Mouse (Mus musculus): ENCODE measurements around the gene Tcp11l1. TPM values are rescaled to one million over a fixed set of nuclear protein-coding genes. Genes with fewer than 3 reads are reported as not detected.

Gene Tcp11l1
- 59.3 and 61.5 TPM in 2 replicates for polyA plus RNA-seq (2015; fragmentation: Nextera tagmentation; extraction: Ambion mirVana)

DNA sequence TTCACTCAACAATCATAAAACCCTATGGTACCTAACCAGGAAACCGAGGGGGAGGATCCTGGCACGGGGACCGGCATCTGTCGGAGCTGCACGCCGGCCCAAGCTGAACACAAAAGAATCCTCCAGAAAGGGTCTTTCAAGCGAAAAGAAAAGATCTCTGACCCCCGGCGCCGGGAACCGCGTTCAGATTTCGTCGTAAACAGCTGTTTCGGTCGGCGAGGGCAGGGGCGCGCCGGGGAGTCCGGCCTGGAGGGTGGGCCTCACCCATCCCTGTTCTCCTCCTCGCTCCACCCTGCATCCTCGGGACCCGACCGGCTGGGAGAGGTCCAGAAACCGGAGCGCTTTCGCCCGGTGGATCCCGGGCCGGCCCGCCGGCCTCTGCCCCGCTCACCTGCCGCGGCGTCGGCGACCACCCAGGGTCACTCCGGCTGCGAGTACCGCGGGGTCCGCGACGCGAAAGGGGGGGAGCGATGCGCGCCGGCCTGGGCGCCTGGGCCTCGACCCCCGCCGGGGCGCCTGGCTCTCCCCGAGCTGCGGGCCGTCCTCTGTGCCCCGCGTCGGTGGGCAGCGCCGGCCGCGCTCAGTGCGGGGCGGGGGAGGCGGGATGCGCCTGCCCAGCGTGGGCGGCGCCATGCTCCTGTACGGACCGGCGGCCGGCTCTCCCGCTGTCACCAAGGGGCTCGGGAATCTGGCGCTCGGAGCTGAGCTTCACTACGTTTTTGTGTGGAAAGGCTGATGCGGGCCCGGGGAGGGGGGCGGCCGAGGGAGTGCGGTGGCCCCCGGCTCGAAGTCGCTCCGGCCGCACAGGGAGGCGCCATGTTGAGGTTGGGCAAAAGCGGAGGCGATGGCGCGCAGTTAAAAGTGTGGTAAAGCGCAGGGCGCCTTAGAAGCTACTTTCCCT, at the start of gene Tcp11l1:
Tcp11l1 (minus strand) TSS at position 585 of the 901 bp plus-strand sequence.
- Histone ChIP-seq H3K9me3 (no peaks in the 10 kb centered on the region), H3K4me3 (peak within 1 kb of the TSS; percentile 89), H3K4me1 (replicated peaks) (peaks cover 22% of the 10 kb centered on the region), H3K27ac (replicated peaks) (peak within 1 kb of the TSS; percentile 95), H3K9ac (peak within 1 kb of the TSS; percentile 87), H3K4me2 (peak within 1 kb of the TSS; percentile 85), H3K36me3 (no peaks in the 10 kb centered on the region), H3K27me3 (no peaks in the 10 kb centered on the region)
- peak; percentile 96 for ATAC-seq (ENCODE audit: low FRiP score, low read depth)
- WGBS = under 1% methylated on average over 82 of the region's 99 CpGs

DNA sequence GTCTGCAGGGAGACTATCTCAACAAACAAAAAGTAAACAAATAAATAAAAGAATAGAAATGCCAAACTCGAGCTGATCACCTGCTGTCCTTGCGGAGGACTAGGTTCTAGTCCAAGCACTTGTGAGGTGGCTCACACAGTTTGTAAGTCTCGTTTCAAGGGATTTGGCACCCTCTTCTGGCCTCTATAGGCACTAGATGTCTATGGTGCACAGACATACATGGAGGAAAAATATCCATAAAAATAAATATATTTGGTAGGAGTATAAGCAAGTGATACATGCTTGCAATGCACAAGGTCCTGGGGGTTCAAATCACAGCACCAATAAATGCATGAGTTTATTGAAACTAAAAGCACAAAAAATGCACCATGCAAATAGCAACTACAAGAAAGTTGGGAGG, 38.6 kb upstream of the Tcp11l1 start:
- H3K27ac ChIP-seq (replicated peaks) = no peak overlapping the region
- H3K9me3 ChIP-seq = no peaks in the 10 kb centered on the region
- no peaks in the 10 kb centered on the region for H3K36me3 ChIP-seq
- H3K9ac ChIP-seq = no peak overlapping the region
- H3K4me2 ChIP-seq = no peak overlapping the region
- 59% methylated on average over 3 of the region's 3 CpGs for WGBS
- ATAC-seq (ENCODE audit: low FRiP score, low read depth) = no peak
- H3K27me3 ChIP-seq = no peaks in the 10 kb centered on the region
- H3K4me1 ChIP-seq (replicated peaks) = no peaks in the 10 kb centered on the region
- H3K4me3 ChIP-seq = no peak overlapping the region

DNA sequence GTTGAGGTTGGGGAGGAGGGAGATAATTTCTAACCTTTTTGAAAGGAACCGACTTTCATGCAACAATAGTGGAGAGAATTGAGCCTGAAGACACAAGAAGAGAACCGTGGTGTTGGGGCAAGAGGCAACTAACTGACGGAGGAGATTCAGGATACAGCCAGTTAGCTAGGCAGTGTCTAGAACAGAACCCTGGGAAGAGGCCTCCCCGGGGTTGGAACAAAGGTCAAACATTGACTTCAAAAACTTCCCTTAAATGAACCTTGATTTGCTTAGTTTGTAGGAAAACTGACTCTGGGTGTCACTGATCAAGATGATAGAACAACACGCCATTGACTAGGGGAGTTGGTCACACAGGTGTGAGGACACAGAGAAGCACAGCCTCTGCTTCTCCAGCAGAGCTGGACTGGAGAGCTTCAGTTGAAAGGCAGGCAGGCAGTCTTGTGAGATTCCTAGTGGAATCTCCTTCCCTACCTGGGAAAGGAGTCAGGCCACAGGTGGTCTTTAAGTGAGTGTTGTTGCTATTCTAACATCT, 36.7 kb upstream of the Tcp11l1 start:
- Histone ChIP-seq H3K36me3 (no peaks in the 10 kb centered on the region), H3K27me3 (0 out of 2 replicates have a peak, but pooled peaks cover 2% of the 10 kb centered on the region), H3K4me2 (no peak overlapping the region), H3K4me3 (no peak overlapping the region), H3K4me1 (replicated peaks) (no peaks in the 10 kb centered on the region), H3K9ac (no peak overlapping the region), H3K27ac (replicated peaks) (no peak overlapping the region), H3K9me3 (no peaks in the 10 kb centered on the region)
- no peak for ATAC-seq (ENCODE audit: low FRiP score, low read depth)
- WGBS = 79% methylated on average over 5 of the region's 5 CpGs

GRCm38 (mm10) chr2:104746251-104746650, 34.3 kb upstream of the Tcp11l1 start:
- H3K36me3 ChIP-seq = no peaks in the 10 kb centered on the region
- H3K27me3 ChIP-seq = peaks cover 8% of the 10 kb centered on the region
- H3K27ac ChIP-seq (replicated peaks) = no peak overlapping the region
- H3K9ac ChIP-seq = no peak overlapping the region
- H3K4me3 ChIP-seq = no peak overlapping the region
- peaks cover 14% of the 10 kb centered on the region for H3K4me1 ChIP-seq (replicated peaks)
- ATAC-seq (ENCODE audit: low FRiP score, low read depth) = no peak
- H3K4me2 ChIP-seq = no peak overlapping the region
- no peaks in the 10 kb centered on the region for H3K9me3 ChIP-seq
- 63% methylated on average over 8 of the region's 8 CpGs for WGBS

DNA sequence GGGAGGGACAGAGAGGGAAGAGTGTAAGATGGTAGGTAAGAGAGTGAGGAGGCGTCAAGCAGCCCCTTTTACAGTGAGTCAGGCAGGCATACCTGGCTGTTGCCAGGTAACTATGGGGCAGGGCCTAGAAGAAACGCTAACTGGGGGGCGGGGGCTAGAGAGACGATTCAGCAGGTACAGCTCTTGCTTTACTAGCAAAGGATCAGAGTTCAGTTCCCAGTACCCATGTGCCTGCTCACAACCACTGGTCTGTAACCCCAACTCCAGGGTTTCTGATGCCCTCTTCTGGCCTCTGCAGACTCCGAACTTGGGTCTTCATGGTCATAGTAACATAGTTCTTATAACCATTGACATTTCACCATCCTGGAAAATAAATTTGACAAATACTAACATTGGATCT, 32.0 kb upstream of the Tcp11l1 start:
- Histone ChIP-seq H3K4me2 (no peak overlapping the region), H3K27ac (replicated peaks) (no peak overlapping the region), H3K27me3 (peaks cover 13% of the 10 kb centered on the region), H3K9me3 (no peaks in the 10 kb centered on the region), H3K9ac (no peak overlapping the region), H3K4me1 (replicated peaks) (peaks cover 14% of the 10 kb centered on the region), H3K36me3 (no peaks in the 10 kb centered on the region), H3K4me3 (no peak overlapping the region)
- ATAC-seq (ENCODE audit: low FRiP score, low read depth) = no peak
- 53% methylated on average over 5 of the region's 5 CpGs for WGBS

- H3K4me1 ChIP-seq (replicated peaks) = peaks cover 14% of the 10 kb centered on the region
- H3K4me3 ChIP-seq = peak overlapping the region; percentile 61
- 10% methylated on average over 7 of the region's 7 CpGs for WGBS
- no peaks in the 10 kb centered on the region for H3K36me3 ChIP-seq
- no peak overlapping the region for H3K27ac ChIP-seq (replicated peaks)
- no peaks in the 10 kb centered on the region for H3K9me3 ChIP-seq
- H3K9ac ChIP-seq = no peak overlapping the region; the same call in 1 of the 2 replicates
- peak overlapping the region; percentile 99 for H3K4me2 ChIP-seq
- no peak for ATAC-seq (ENCODE audit: low FRiP score, low read depth)
- peaks cover 13% of the 10 kb centered on the region for H3K27me3 ChIP-seq
Measured at GRCm38 (mm10) chr2:104743160-104743559, 31.2 kb upstream of the Tcp11l1 start.

GRCm38 (mm10) chr2:104742741-104743064, 30.7 kb upstream of the Tcp11l1 start, which contains the start of gene Depdc7:
Gene Depdc7 (minus strand): TSS chr2:104742878.
- Histone ChIP-seq H3K27me3 (peaks cover 13% of the 10 kb centered on the region), H3K9me3 (no peaks in the 10 kb centered on the region), H3K4me3 (peak within 1 kb of the TSS; percentile 61), H3K4me2 (peak within 1 kb of the TSS; percentile 99), H3K36me3 (no peaks in the 10 kb centered on the region), H3K9ac (peak within 1 kb of the TSS; percentile 61), H3K27ac (replicated peaks) (no peak within 1 kb of the TSS), H3K4me1 (replicated peaks) (peaks cover 14% of the 10 kb centered on the region)
- ATAC-seq (ENCODE audit: low FRiP score, low read depth) = peak; percentile 86
- under 1% methylated on average over 27 of the region's 31 CpGs for WGBS

DNA sequence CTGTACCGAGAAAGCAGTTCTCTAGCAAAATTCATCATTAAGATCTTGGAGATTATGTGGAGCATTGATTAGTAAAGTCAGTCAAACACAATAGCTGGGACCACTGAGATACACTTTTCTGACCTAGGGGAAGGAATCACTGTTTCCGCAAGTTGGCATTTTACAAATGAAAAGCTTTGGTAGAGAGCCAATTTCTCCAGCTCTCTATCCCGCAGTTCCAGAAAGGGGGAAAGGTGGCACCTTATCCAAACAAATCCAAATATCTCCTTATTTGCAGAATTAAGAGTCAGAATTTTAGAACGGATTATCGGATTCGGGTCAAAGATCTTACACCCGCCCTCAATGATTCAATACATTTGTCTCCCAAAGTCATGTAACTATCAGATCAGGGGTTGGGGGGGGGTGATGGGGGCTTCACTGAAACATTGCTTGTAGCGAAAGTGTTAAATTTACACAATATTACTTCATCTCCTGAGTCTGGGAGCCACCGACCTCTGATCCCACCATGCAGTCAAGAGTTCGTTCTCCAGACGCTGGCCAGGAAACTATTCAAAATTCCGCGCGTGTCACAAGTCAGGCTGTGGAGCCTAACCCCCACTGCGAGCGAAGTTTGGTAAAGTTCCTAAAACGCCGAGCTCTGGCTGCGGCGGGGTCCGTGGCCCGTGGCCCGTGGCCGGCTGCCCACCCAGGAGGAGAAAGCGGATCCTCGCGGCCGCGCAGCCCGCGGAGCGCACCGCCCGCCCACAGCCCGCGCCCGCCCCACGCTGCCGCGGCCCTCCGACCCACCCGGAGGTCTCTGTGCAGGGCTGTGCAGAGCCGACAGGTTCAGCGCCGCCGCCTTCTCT, 30.1 kb upstream of the Tcp11l1 start:
- H3K4me3 ChIP-seq = peak overlapping the region; percentile 61
- 4% methylated on average over 46 of the region's 46 CpGs for WGBS
- ATAC-seq (ENCODE audit: low FRiP score, low read depth) = peak; percentile 56
- no peaks in the 10 kb centered on the region for H3K9me3 ChIP-seq
- H3K4me1 ChIP-seq (replicated peaks) = peaks cover 14% of the 10 kb centered on the region
- no peak overlapping the region for H3K27ac ChIP-seq (replicated peaks)
- H3K9ac ChIP-seq = peak overlapping the region; percentile 61
- H3K27me3 ChIP-seq = peaks cover 13% of the 10 kb centered on the region
- H3K4me2 ChIP-seq = peak overlapping the region; percentile 99
- no peaks in the 10 kb centered on the region for H3K36me3 ChIP-seq

- Histone ChIP-seq H3K9me3 (no peaks in the 10 kb centered on the region), H3K27ac (replicated peaks) (no peak overlapping the region), H3K4me2 (peak overlapping the region; percentile 99; the same call in 1 of the 2 replicates), H3K4me1 (replicated peaks) (peaks cover 14% of the 10 kb centered on the region), H3K4me3 (no peak overlapping the region; the same call in 1 of the 2 replicates), H3K9ac (no peak overlapping the region), H3K27me3 (peaks cover 13% of the 10 kb centered on the region), H3K36me3 (no peaks in the 10 kb centered on the region)
- no peak for ATAC-seq (ENCODE audit: low FRiP score, low read depth)
- WGBS = 38% methylated on average over 7 of the region's 7 CpGs
Measured at GRCm38 (mm10) chr2:104741015-104741758, 29.2 kb upstream of the Tcp11l1 start.

DNA sequence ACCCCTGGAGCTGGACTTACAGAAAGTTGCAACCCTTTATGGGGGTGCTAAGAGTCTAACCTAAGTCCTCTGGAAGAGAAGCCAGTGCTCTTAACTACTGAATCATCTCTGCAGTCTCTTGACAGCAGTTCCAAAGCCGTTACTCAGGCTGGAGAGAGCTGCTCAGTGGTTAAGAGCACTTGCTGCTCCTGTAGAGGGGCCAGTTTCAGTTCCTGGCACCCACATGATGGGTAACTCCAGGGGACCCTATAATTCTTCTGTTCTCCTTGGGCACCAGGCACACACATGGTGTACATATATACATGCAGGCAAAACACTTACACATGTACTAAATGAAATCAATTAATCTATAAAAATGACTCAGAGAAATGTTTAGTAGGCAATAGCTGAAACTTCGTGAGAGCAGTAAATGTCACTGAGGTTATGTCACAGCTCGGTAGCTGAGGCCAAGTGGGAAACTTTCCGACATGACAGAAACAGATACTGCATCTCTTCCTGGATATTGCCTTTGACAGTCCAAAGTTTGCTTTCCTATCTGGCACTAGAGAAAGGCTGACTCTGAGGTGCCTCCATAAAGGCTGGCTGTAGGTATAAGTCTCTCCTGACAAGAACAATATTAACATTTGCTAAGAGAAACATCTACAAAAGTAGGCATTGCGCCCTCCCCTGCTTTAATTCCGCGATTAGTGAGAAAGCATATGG, 28.4 kb upstream of the Tcp11l1 start:
- Histone ChIP-seq H3K4me3 (no peak overlapping the region), H3K9me3 (no peaks in the 10 kb centered on the region), H3K9ac (no peak overlapping the region), H3K27ac (replicated peaks) (no peak overlapping the region), H3K36me3 (no peaks in the 10 kb centered on the region), H3K4me1 (replicated peaks) (peaks cover 14% of the 10 kb centered on the region), H3K4me2 (no peak overlapping the region), H3K27me3 (peaks cover 13% of the 10 kb centered on the region)
- no peak for ATAC-seq (ENCODE audit: low FRiP score, low read depth)
- 73% methylated on average over 7 of the region's 7 CpGs for WGBS

DNA sequence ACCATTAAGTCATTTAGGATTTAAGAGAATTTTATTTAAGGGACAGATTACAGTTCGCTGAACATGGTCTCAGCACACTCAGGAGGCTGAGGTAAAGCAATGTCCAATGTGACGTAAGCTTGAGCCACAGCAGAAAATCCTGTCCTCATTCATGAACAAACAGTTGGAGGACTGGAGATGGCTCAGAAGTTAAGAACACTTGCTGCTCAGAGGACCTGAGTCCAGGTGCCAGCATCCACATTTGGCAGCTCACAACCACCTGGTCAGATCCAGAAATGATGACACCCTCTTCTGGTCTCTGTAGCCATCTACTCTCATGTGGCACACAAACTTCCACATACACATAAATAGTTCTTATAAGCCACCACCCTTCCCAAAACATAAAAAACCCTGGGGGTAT, 27.7 kb upstream of the Tcp11l1 start:
- ATAC-seq (ENCODE audit: low FRiP score, low read depth) = no peak

More for the DNA sequence above, 27.7 kb upstream of the Tcp11l1 start:
- Histone ChIP-seq H3K9ac (no peak overlapping the region), H3K27me3 (peaks cover 13% of the 10 kb centered on the region), H3K36me3 (no peaks in the 10 kb centered on the region), H3K27ac (replicated peaks) (no peak overlapping the region), H3K9me3 (no peaks in the 10 kb centered on the region), H3K4me1 (replicated peaks) (peaks cover 14% of the 10 kb centered on the region), H3K4me3 (no peak overlapping the region), H3K4me2 (no peak overlapping the region)
- WGBS = 96% methylated on average over 2 of the region's 2 CpGs
